Mouse (Mus musculus): ENCODE results near the gene Izumo1. TPM values are rescaled to one million over a fixed set of nuclear protein-coding genes. Genes with fewer than 3 reads are reported as not detected.

The Izumo1 gene
- polyA plus RNA-seq, 1 experiment from 2014 or later: 0.15 TPM

GRCm38 (mm10) chr7:45627261-45627660 lies 5.7 kb downstream of the Izumo1 start, which contains the start of gene Rasip1:
Gene Rasip1 (plus strand): TSS chr7:45627488.
- ATAC-seq (ENCODE audit: insufficient read depth, low FRiP score): no peak
- 80% methylated on average over 9 of the region's 9 CpGs for WGBS
- no peaks in the 10 kb centered on the region for H3K27me3 ChIP-seq (ENCODE audit: control insufficient read depth, insufficient read depth, low read length)

GRCm38 (mm10) chr7:45628364-45629294 lies 7.0 kb downstream of the Izumo1 start:
- Histone ChIP-seq H3K36me3 (ENCODE audit: control insufficient read depth, insufficient read depth, low read length) (no peaks in the 10 kb centered on the region), H3K27ac (ENCODE audit: low read length) (peak overlapping the region; percentile 51; the same call in 1 of the 2 replicates), H3K9me3 (replicated peaks; ENCODE audit: control insufficient read depth, low read length) (no peaks in the 10 kb centered on the region), H3K4me1 (ENCODE audit: control insufficient read depth, insufficient read depth, low read length) (0 out of 2 replicates have a peak, but pooled peaks cover 4% of the 10 kb centered on the region), H3K4me2 (ENCODE audit: low read depth, low read length) (peak overlapping the region; percentile 99), H3K9ac (ENCODE audit: low read length) (peak overlapping the region; percentile 74), H3K27me3 (ENCODE audit: control insufficient read depth, insufficient read depth, low read length) (no peaks in the 10 kb centered on the region), H3K4me3 (replicated peaks; ENCODE audit: low read length) (peak overlapping the region; percentile 58)
- ATAC-seq (ENCODE audit: insufficient read depth, low FRiP score): peak; percentile 86
- WGBS: under 1% methylated on average over 102 of the region's 105 CpGs

More at GRCm38 (mm10) chr7:45627261-45627660, 5.7 kb downstream of the Izumo1 start, which contains the start of gene Rasip1:
- H3K9me3 ChIP-seq (replicated peaks; ENCODE audit: control insufficient read depth, low read length): no peaks in the 10 kb centered on the region
- H3K36me3 ChIP-seq (ENCODE audit: control insufficient read depth, insufficient read depth, low read length): no peaks in the 10 kb centered on the region
- H3K27ac ChIP-seq (ENCODE audit: low read length): peak within 1 kb of the TSS; percentile 51; the same call in 1 of the 2 replicates
- H3K4me1 ChIP-seq (ENCODE audit: control insufficient read depth, insufficient read depth, low read length): 0 out of 2 replicates have a peak, but pooled peaks cover 2% of the 10 kb centered on the region
- H3K4me3 ChIP-seq (replicated peaks; ENCODE audit: low read length): peak within 1 kb of the TSS; percentile 58
- peak within 1 kb of the TSS; percentile 99 for H3K4me2 ChIP-seq (ENCODE audit: low read depth, low read length)
- peak within 1 kb of the TSS; percentile 74 for H3K9ac ChIP-seq (ENCODE audit: low read length)

DNA sequence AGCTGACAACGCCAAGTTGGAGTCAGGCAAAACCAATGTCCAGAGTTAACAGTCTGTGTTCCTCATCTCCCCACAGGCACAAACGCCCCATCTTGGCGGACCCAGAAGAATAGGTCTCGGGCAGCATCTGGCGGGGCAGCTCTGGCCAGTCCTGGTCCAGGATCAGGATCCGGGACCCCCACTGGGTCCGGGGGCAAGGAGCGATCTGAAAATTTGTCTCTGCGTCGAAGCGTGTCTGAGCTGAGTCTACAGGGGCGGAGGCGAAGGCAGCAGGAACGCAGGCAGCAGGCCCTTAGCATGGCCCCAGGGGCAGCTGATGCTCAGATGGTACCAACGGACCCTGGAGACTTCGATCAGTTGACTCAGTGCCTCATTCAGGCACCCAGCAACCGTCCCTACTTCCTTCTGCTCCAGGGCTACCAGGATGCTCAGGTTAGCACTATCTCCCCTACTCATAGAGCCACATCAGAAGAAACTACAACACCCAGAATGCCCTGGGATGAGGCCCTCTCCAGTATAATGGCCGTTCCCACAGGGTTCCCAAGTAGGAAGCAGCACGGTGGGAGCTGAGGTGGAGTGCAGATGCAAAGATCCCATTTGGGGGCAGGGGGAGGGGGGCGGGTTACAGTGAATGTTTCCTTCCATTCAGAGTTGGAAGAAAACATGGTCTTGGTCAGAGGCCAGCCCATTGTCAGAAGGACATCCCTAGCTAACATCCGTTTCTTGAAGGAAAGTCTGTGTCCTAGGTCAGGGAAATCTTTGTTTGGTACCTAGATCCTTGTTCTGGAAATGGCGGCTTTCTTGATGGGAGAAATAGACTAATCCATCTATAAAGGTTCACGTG lies 8.7 kb downstream of the Izumo1 start:
- no peak for ATAC-seq (ENCODE audit: insufficient read depth, low FRiP score)
- Histone ChIP-seq H3K27me3 (ENCODE audit: control insufficient read depth, insufficient read depth, low read length) (no peaks in the 10 kb centered on the region), H3K9me3 (replicated peaks; ENCODE audit: control insufficient read depth, low read length) (no peaks in the 10 kb centered on the region), H3K4me1 (ENCODE audit: control insufficient read depth, insufficient read depth, low read length) (0 out of 2 replicates have a peak, but pooled peaks cover 4% of the 10 kb centered on the region), H3K27ac (ENCODE audit: low read length) (no peak overlapping the region), H3K9ac (ENCODE audit: low read length) (no peak overlapping the region), H3K4me3 (replicated peaks; ENCODE audit: low read length) (no peak overlapping the region), H3K36me3 (ENCODE audit: control insufficient read depth, insufficient read depth, low read length) (no peaks in the 10 kb centered on the region), H3K4me2 (ENCODE audit: low read depth, low read length) (no peak overlapping the region)
- WGBS: 74% methylated on average over 23 of the region's 23 CpGs

DNA sequence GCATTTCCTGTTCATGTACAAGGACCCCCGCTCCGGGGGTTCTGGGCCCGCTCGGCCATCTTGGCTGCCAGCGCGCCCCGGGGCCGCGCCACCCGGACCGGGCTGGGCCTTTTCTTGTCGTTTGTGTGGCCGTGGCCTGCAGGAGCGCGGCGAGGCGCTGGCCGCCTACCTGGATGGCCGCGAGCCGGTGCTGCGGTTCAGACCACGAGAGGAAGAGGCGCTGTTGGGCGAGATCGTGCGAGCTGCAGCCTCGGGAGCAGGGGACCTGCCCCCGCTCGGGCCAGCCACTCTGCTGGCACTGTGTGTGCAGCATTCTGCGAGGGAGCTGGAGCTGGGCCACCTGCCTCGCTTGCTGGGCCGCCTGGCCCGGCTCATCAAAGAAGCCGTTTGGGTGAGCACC lies 10.9 kb downstream of the Izumo1 start:
- Histone ChIP-seq H3K4me3 (replicated peaks; ENCODE audit: low read length) (peak overlapping the region; percentile 21), H3K27ac (ENCODE audit: low read length) (no peak overlapping the region), H3K27me3 (ENCODE audit: control insufficient read depth, insufficient read depth, low read length) (no peaks in the 10 kb centered on the region), H3K9me3 (replicated peaks; ENCODE audit: control insufficient read depth, low read length) (no peaks in the 10 kb centered on the region), H3K36me3 (ENCODE audit: control insufficient read depth, insufficient read depth, low read length) (0 out of 2 replicates have a peak, but pooled peaks cover 3% of the 10 kb centered on the region), H3K9ac (ENCODE audit: low read length) (peak overlapping the region; percentile 67), H3K4me2 (ENCODE audit: low read depth, low read length) (peak overlapping the region; percentile 48), H3K4me1 (ENCODE audit: control insufficient read depth, insufficient read depth, low read length) (peaks cover 4% of the 10 kb centered on the region; the same call in 1 of the 2 replicates)
- ATAC-seq (ENCODE audit: insufficient read depth, low FRiP score): 0 out of 2 replicates have a peak, but pooled peaks have one; percentile 17
- 18% methylated on average over 35 of the region's 35 CpGs for WGBS

DNA sequence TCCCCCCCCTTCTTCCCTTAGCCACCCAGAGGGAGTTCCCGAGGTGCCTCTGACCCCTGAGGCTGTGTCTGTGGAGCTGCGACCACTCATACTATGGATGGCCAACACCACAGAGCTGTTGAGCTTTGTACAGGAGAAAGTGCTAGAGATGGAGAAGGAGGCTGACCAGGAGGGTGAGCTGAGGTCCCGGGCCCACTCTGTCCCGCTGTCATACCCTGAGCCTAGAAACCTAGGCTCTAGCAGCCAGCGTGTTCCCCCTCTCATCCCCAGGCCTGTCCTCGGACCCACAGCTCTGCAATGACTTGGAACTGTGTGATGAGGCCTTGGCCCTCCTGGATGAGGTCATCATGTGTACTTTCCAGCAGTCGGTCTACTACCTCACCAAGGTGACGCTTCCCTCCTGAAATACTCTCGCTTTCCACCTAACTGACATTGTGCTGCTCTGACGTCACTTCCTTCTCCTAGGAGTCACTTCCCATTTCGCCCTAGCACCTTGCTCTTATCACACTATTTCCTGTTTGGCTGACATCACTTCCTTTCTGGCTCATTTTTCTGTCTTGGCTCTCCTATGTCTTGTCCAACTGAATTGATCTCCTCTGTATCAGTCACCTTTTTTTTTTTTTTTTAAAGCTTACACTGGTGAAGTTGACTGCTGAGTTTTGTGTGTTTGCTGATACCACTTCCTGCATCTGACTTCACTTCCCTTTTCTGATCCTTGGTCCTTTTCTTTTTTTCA lies 13.5 kb downstream of the Izumo1 start:
- H3K36me3 ChIP-seq (ENCODE audit: control insufficient read depth, insufficient read depth, low read length): 0 out of 2 replicates have a peak, but pooled peaks cover 3% of the 10 kb centered on the region
- peak overlapping the region; percentile 19 for H3K27ac ChIP-seq (ENCODE audit: low read length)
- H3K4me3 ChIP-seq (replicated peaks; ENCODE audit: low read length): no peak overlapping the region
- H3K9me3 ChIP-seq (replicated peaks; ENCODE audit: control insufficient read depth, low read length): no peaks in the 10 kb centered on the region
- H3K4me2 ChIP-seq (ENCODE audit: low read depth, low read length): no peak overlapping the region
- 82% methylated on average over 11 of the region's 11 CpGs for WGBS
- no peaks in the 10 kb centered on the region for H3K27me3 ChIP-seq (ENCODE audit: control insufficient read depth, insufficient read depth, low read length)
- peaks cover 19% of the 10 kb centered on the region for H3K4me1 ChIP-seq (ENCODE audit: control insufficient read depth, insufficient read depth, low read length)
- no peak for ATAC-seq (ENCODE audit: insufficient read depth, low FRiP score)
- H3K9ac ChIP-seq (ENCODE audit: low read length): no peak overlapping the region

DNA sequence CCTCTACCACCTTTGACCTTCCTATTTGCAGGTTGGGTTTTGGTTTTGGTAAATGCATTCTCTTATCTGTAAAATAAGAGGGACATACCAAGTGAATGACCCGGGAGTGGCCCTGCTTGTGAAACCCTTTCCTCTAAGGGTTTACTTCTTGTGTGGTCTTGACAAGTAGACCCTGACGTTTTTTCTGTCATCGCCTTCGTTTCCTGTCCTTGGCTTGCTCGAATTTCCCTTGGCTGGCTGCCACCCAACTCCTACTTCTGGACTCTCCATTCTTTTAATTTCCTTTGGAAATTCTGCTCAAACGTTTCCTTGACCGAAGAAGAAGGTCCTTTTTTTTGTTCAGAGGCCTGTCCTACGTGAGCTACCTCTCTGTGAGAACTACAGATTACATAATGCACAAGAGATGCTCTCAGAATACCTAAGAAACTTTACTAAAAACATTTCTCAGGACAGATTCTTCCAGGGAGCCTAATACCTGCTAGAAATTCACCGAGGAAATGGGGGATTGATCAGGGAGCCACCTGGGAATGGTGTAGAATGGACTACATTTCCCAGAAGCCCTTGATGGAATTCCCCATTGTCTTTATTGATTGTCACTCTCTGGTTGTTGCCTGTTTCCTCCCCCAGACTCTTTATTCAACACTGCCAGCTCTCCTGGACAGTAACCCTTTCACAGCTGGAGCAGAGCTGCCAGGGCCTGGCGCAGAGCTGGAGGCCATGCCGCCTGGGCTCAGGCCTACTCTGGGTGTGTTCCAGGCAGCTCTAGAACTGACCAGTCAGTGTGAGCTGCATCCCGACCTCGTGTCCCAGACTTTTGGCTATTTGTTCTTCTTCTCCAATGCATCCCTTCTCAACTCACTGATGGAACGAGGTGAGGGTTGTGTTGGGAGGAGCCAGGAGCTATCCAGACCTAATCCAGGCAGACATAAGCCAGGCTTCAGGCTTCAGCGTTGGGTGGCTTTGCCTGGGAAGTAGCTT lies 14.4 kb downstream of the Izumo1 start:
- no peak for ATAC-seq (ENCODE audit: insufficient read depth, low FRiP score)
- Histone ChIP-seq H3K4me1 (ENCODE audit: control insufficient read depth, insufficient read depth, low read length) (peaks cover 25% of the 10 kb centered on the region), H3K36me3 (ENCODE audit: control insufficient read depth, insufficient read depth, low read length) (0 out of 2 replicates have a peak, but pooled peaks cover 3% of the 10 kb centered on the region), H3K9me3 (replicated peaks; ENCODE audit: control insufficient read depth, low read length) (no peaks in the 10 kb centered on the region), H3K27me3 (ENCODE audit: control insufficient read depth, insufficient read depth, low read length) (no peaks in the 10 kb centered on the region), H3K9ac (ENCODE audit: low read length) (no peak overlapping the region), H3K4me2 (ENCODE audit: low read depth, low read length) (no peak overlapping the region), H3K4me3 (replicated peaks; ENCODE audit: low read length) (no peak overlapping the region), H3K27ac (ENCODE audit: low read length) (peak overlapping the region; percentile 19)
- WGBS: 70% methylated on average over 15 of the region's 15 CpGs

GRCm38 (mm10) chr7:45637710-45638109 lies 16.1 kb downstream of the Izumo1 start:
- no peaks in the 10 kb centered on the region for H3K9me3 ChIP-seq (replicated peaks; ENCODE audit: control insufficient read depth, low read length)
- WGBS: 94% methylated on average over 6 of the region's 6 CpGs
- H3K4me3 ChIP-seq (replicated peaks; ENCODE audit: low read length): no peak overlapping the region; the same call in 1 of the 2 replicates
- H3K27me3 ChIP-seq (ENCODE audit: control insufficient read depth, insufficient read depth, low read length): no peaks in the 10 kb centered on the region
- no peak overlapping the region for H3K27ac ChIP-seq (ENCODE audit: low read length)
- no peak for ATAC-seq (ENCODE audit: insufficient read depth, low FRiP score)
- H3K4me1 ChIP-seq (ENCODE audit: control insufficient read depth, insufficient read depth, low read length): peaks cover 38% of the 10 kb centered on the region
- H3K9ac ChIP-seq (ENCODE audit: low read length): peak overlapping the region; percentile 60; the same call in 1 of the 2 replicates
- 0 out of 2 replicates have a peak, but pooled peaks cover 3% of the 10 kb centered on the region for H3K36me3 ChIP-seq (ENCODE audit: control insufficient read depth, insufficient read depth, low read length)
- H3K4me2 ChIP-seq (ENCODE audit: low read depth, low read length): 0 out of 2 replicates have a peak overlapping the region, but pooled peaks have one; percentile 56

Data from stomach, embryonic 16.5 days (tissue).